Mouse (Mus musculus) bone marrow macrophage, adult 2 months (primary cell): ENCODE measurements at regions not wholly inside any gene's neighbourhood (a gene's known extent, or its start where the extent isn't known, plus 50 kb on each side); places are given as distances from the start of the nearest gene placed in this dataset.

Experiments
- CTCF ChIP-seq: IDR thresholded peaks from 2 replicates; pipeline ENCODE4 v1.5.1; 2012; ENCODE audit warnings: low read depth, mild to moderate bottlenecking, low read length, moderate library complexity
- POLR2A ChIP-seq: IDR thresholded peaks from 2 replicates; pipeline ENCODE4 v1.6.1; 2012; ENCODE audit warnings: mild to moderate bottlenecking, low read depth, low read length, borderline replicate concordance

GRCm38 (mm10) chr1:137656900-137657458 is 518.5 kb downstream of the Ptprc start:
- TF ChIP-seq CTCF (no peak), POLR2A (no peak)
